Mouse (Mus musculus) small intestine, adult 2 months (tissue): Measurements from ENCODE around the gene Nudcd2. TPM values are rescaled to one million over a fixed set of nuclear protein-coding genes. Genes with fewer than 3 reads are reported as not detected.
"Not testable (repeated sequence)": the region's sequence is repeated elsewhere in the genome, so short reads cannot be mapped to it uniquely, and the experiment has no call there.

Experiments
- H3K27ac ChIP-seq: fragments of 200-500 bp; 2 replicates; pipeline ENCODE4 v1.5.1; 2012; ENCODE audit warnings: low read depth, low read length, control low read depth, inconsistent platforms; ENCODE audit not compliant: insufficient read depth
- H3K27me3 ChIP-seq: fragments of 200-500 bp; 2 replicates; pipeline ENCODE4 v1.6.1; 2012; ENCODE audit warnings: mild to moderate bottlenecking, moderate library complexity, low read length, inconsistent platforms; ENCODE audit not compliant: control insufficient read depth, insufficient read depth
- H3K36me3 ChIP-seq: fragments of 200-500 bp; 2 replicates; pipeline ENCODE4 v1.6.1; 2012; ENCODE audit warnings: mild to moderate bottlenecking, low read length, control low read depth, inconsistent platforms; ENCODE audit not compliant: control insufficient read depth, insufficient read depth
- H3K4me1 ChIP-seq: fragments of 200-500 bp; 2 replicates; pipeline ENCODE4 v1.6.1; 2012; ENCODE audit warnings: low read length, inconsistent platforms, mixed read lengths; ENCODE audit not compliant: control insufficient read depth, insufficient read depth, insufficient read length
- H3K4me3 ChIP-seq: fragments of 200-500 bp; 2 replicates; pipeline ENCODE4 v1.5.1; 2012; ENCODE audit warnings: low read depth, mild to moderate bottlenecking, control low read depth, inconsistent platforms, low read length, moderate library complexity
- CTCF ChIP-seq: fragments of 200-500 bp; IDR thresholded peaks from 2 replicates; pipeline ENCODE4 v1.5.1; 2012; ENCODE audit warnings: low read depth, mild to moderate bottlenecking, control low read depth, inconsistent platforms, low read length, moderate library complexity, mixed read lengths; ENCODE audit not compliant: insufficient replicate concordance, insufficient read length; ENCODE audit errors: extremely low read depth
- POLR2A ChIP-seq: fragments of 200-500 bp; IDR thresholded peaks from 2 replicates; pipeline ENCODE4 v1.6.1; 2012; ENCODE audit warnings: low read depth, mild to moderate bottlenecking, control low read depth, inconsistent platforms, low read length, moderate library complexity
- WGBS: fragments of 180-500 bp; shearing (Covaris S2); methylation state at CpG from one replicate; pipeline ENCODE4 v1.1.7; 2018; 5-methylcytosine and 5-hydroxymethylcytosine counted together
- polyA plus RNA-seq: library from polyadenylated mRNA; depleted of rRNA; stranded (reverse); fragments of >200 nt; gene quantifications from 2 replicates; pipeline ENCODE4 v1.2.3, GENCODE M21; 2012

The Nudcd2 gene
- polyA plus RNA-seq, 1 experiment: 6.7 TPM

DNA sequence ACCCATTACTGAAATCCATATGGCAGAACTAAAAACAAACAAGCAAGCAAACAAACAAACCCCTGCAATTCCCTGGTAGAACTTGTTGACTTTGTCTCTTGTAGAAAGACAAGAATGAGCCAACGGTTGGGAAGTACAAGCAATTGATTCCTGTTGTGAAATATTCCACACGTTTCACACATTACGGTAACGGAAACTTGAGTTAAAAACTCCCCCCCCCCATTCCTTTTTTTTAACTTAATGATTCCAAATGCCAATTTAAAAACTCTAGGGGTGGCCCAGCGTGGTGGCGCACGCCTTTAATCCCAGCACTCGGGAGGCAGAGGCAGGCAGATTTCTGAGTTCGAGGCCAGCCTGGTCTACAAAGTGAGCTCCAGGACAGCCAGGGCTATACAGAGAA, 38.4 kb upstream of the Nudcd2 start, which contains the start of gene Mat2b:
TSS of gene Mat2b (minus strand) at position 101 of the 400 bp plus-strand sequence.
- Histone ChIP-seq H3K36me3 (0 out of 2 replicates have a peak, but pooled peaks cover 2% of the 10 kb centered on the region), H3K27me3 (no peaks in the 10 kb centered on the region), H3K4me3 (peak within 1 kb of the TSS; percentile 84), H3K27ac (peak within 1 kb of the TSS; percentile 98), H3K4me1 (peaks cover 9% of the 10 kb centered on the region; the same call in 1 of the 2 replicates)
- 75% methylated on average over 9 of the region's 9 CpGs for WGBS
- TF ChIP-seq CTCF: no peak
- no peak for TF ChIP-seq POLR2A

DNA sequence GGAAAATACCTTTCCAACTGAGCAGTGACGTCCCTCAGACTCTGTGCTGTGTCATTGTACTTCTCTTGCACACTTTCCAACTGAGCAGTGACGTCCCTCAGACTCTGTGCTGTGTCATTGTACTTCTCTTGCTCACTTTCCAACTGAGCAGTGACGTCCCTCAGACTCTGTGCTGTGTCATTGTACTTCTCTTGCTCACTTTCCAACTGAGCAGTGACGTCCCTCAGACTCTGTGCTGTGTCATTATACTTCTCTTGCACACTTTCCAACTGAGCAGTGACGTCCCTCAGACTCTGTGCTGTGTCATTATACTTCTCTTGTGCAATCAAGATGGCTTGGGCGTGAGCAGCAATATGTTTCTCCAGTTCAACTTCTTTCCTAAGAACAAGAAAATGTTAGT, 23.6 kb upstream of the Nudcd2 start:
- not testable (repeated sequence) for H3K27ac ChIP-seq, H3K4me1 ChIP-seq, H3K27me3 ChIP-seq, H3K4me3 ChIP-seq
- 90% methylated on average over 6 of the region's 6 CpGs for WGBS
- peaks cover 14% of the 10 kb centered on the region for H3K36me3 ChIP-seq

DNA sequence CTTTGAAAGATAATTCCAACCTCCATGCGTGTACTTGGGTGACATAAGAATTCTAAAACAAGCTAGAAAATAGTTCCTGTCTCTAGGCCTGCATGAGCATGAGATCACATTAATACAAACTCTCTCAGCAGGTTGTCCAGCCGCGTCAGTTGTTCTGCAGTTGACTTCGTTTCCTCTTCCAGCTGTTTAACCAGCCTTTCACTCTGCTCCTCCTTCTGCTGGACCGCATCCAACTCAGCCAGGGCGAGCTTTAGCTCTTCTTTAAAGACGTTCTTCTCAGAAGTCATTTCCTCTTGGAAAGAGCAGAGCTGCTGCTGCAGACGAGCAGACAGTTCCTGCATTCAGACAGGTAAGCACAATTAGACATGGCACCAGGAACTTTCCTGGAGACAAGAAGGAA, 19.6 kb upstream of the Nudcd2 start:
- Histone ChIP-seq H3K4me1 (no peaks in the 10 kb centered on the region), H3K36me3 (peaks cover 10% of the 10 kb centered on the region), H3K4me3 (no peak overlapping the region), H3K27ac (no peak overlapping the region), H3K27me3 (no peaks in the 10 kb centered on the region)
- TF ChIP-seq POLR2A (no peak), CTCF (no peak)
- 36% methylated on average over 8 of the region's 8 CpGs for WGBS

DNA sequence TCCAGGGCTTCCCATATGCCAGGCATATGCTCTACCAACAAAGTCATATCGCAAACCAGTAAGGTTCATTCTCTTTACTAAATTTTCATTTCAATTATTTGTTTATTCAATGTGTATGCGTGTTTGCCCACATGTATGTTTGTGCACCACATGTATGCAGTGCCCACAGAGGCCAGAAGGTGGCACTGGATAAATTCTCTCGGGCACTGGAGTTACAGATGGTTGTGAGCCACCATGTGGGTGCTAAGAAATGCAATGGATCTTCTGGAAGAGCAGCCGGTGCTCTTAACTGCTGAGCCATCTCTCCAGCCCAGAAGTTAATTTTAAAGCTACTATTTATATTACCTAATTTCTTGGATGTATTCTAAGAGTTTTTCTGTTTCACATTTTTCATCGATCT, 17.9 kb upstream of the Nudcd2 start:
- H3K27ac ChIP-seq: no peak overlapping the region
- no peaks in the 10 kb centered on the region for H3K27me3 ChIP-seq
- 95% methylated on average over 5 of the region's 5 CpGs for WGBS
- H3K36me3 ChIP-seq: peaks cover 9% of the 10 kb centered on the region
- H3K4me3 ChIP-seq: no peak overlapping the region
- no peak for TF ChIP-seq CTCF
- TF ChIP-seq POLR2A: no peak
- H3K4me1 ChIP-seq: no peaks in the 10 kb centered on the region

DNA sequence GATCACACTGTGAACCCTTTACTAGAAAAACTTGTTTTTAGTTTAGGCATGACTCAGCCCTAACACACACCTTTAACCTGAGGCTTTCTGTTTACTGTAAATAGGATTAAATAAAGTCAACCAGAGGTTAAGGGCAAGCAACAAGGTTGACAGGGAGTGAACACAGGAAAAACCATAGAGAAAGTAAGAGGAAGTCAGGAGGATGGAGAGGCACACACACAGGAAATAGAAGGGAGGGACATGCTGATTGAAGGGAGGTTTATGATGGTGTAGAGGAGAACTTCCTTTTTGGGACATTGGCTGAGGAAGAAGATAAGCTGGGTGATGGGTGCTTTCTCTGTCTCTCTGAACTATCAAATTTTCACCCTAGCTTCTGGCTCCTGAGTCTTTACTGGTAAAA, 15.1 kb upstream of the Nudcd2 start:
- H3K27ac ChIP-seq: no peak overlapping the region
- no peaks in the 10 kb centered on the region for H3K4me1 ChIP-seq
- no peaks in the 10 kb centered on the region for H3K27me3 ChIP-seq
- no peak overlapping the region for H3K4me3 ChIP-seq
- no peak for TF ChIP-seq POLR2A
- no peak for TF ChIP-seq CTCF
- H3K36me3 ChIP-seq: peaks cover 12% of the 10 kb centered on the region

DNA sequence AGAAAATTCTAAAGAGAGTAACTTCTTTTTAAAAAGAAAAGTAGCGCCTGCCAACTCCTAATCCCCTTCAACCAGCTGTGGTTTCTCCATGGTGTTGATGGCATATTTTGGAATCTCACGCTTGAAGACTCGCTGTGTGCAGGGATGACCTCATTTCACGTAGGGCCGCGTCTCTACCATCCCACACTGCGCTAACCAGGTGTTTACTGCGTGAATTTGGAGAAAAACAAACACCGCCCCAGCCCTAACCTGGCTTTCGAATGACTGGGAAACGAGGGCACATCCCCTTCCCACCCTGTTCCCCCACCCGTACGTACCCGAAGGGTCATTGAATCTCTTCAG, 499 bp upstream of the Nudcd2 start:
- peak overlapping the region; percentile 61 for H3K4me3 ChIP-seq
- TF ChIP-seq CTCF: no peak
- no peak for TF ChIP-seq POLR2A
- under 1% methylated on average over 14 of the region's 14 CpGs for WGBS

DNA sequence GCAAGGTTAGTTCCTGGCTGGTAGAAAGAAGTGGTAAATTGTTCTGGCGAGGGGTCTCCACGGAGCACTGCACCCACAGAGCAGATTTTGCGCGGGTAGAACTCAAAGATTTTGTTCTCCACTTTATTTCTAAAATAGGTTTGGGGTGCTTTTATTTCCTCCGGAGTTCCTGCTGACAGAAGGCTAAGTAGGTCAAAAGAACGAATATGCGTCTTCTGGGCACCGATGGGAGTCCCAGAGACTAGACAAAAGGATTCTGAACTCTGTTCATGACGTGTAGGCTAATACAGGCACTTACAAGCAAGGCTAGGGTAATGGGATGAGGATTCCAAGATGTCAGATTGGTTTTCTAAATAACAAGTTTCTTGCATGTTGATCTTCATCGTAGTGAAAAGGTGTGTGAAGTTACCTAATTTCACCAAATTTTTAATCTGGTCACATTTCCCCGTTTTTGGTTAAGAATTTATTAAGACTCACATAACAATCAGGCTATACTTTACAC, 835 bp downstream of the Nudcd2 start:
- WGBS: 1% methylated on average over 11 of the region's 11 CpGs
- TF ChIP-seq CTCF (no peak), POLR2A (no peak)
- 0 out of 2 replicates have a peak, but pooled peaks cover 2% of the 10 kb centered on the region for H3K4me1 ChIP-seq
- no peaks in the 10 kb centered on the region for H3K27me3 ChIP-seq
- H3K36me3 ChIP-seq: peaks cover 22% of the 10 kb centered on the region
- H3K27ac ChIP-seq: no peak overlapping the region
- peak overlapping the region; percentile 73 for H3K4me3 ChIP-seq

More for the DNA sequence above, 499 bp upstream of the Nudcd2 start:
- no peak overlapping the region for H3K27ac ChIP-seq
- peaks cover 13% of the 10 kb centered on the region for H3K36me3 ChIP-seq
- no peaks in the 10 kb centered on the region for H3K27me3 ChIP-seq
- 0 out of 2 replicates have a peak, but pooled peaks cover 2% of the 10 kb centered on the region for H3K4me1 ChIP-seq

DNA sequence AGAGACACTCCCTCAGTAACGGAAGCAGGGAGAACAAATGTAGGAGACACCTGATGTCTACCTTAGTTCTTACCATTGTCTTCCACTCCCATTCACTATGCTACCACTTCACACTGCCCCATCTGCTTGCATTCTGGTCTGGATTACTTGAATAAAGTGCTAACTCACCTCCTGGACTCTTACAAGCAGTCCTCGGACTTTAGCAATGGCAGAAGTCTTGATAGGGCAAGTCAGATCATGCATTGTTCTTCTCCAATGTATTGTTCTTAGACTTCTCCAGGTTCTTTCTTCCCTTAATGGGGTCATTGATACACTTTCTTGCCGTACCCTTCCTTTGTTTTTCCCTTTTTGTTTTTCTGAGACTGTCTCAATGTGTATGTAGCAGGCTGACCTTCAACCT, 3.9 kb downstream of the Nudcd2 start:
- Histone ChIP-seq H3K4me1 (no peaks in the 10 kb centered on the region), H3K27ac (no peak overlapping the region), H3K4me3 (no peak overlapping the region), H3K36me3 (peaks cover 31% of the 10 kb centered on the region), H3K27me3 (no peaks in the 10 kb centered on the region)
- 88% methylated on average over 3 of the region's 3 CpGs for WGBS
- TF ChIP-seq CTCF (no peak), POLR2A (no peak)
